Mouse (Mus musculus) telencephalon, adult 2 months (tissue): ENCODE measurements at regions not wholly inside any gene's neighbourhood (a gene's known extent, or its start where the extent isn't known, plus 50 kb on each side); places are given as distances from the start of the nearest gene placed in this dataset.

ENCODE experiments used
- DNase-seq: peaks from one replicate; pipeline ENCODE4 v3.0.0-alpha.2; 2011; ENCODE audit warnings: low read depth, low spot score

GRCm38 (mm10) chr4:55941423-55941822 lies 409.2 kb upstream of the Klf4 start:
- peak; percentile 9 for DNase-seq

GRCm38 (mm10) chr4:55938383-55938782 lies 406.1 kb upstream of the Klf4 start:
- no peak for DNase-seq

- DNase-seq = no peak
These were observed 405.6 kb upstream of the Klf4 start for GRCm38 (mm10) chr4:55937833-55938232.

GRCm38 (mm10) chr4:55929141-55929782 lies 397.0 kb upstream of the Klf4 start:
- DNase-seq = peak; percentile 6

- peak; percentile 17 for DNase-seq
These were observed 396.4 kb upstream of the Klf4 start for GRCm38 (mm10) chr4:55928670-55929069.

GRCm38 (mm10) chr4:55928196-55928595 lies 395.9 kb upstream of the Klf4 start:
- no peak for DNase-seq

- DNase-seq = no peak
These were observed 395.1 kb upstream of the Klf4 start for GRCm38 (mm10) chr4:55927391-55927790.

GRCm38 (mm10) chr4:55924974-55925373 lies 392.7 kb upstream of the Klf4 start:
- no peak for DNase-seq

GRCm38 (mm10) chr4:55921217-55921616 lies 389.0 kb upstream of the Klf4 start:
- DNase-seq = no peak

- DNase-seq = no peak
These were observed 362.0 kb upstream of the Klf4 start for GRCm38 (mm10) chr4:55894116-55894885.

GRCm38 (mm10) chr4:55891656-55892055 lies 359.4 kb upstream of the Klf4 start:
- DNase-seq = no peak

GRCm38 (mm10) chr4:55887581-55887980 lies 355.3 kb upstream of the Klf4 start:
- DNase-seq = no peak

- no peak for DNase-seq
These were observed 350.3 kb upstream of the Klf4 start for GRCm38 (mm10) chr4:55882541-55882940.

- no peak for DNase-seq
These were observed 343.0 kb upstream of the Klf4 start for GRCm38 (mm10) chr4:55875304-55875703.

- DNase-seq = no peak
These were observed 342.6 kb upstream of the Klf4 start for GRCm38 (mm10) chr4:55874875-55875274.

- DNase-seq = peak; percentile 56
These were observed 342.0 kb upstream of the Klf4 start for GRCm38 (mm10) chr4:55874276-55874675.

- no peak for DNase-seq
These were observed 327.8 kb upstream of the Klf4 start for GRCm38 (mm10) chr4:55860055-55860454.

- DNase-seq = no peak
These were observed 327.0 kb upstream of the Klf4 start for GRCm38 (mm10) chr4:55859211-55859761.

- no peak for DNase-seq
These were observed 319.2 kb upstream of the Klf4 start for GRCm38 (mm10) chr4:55851430-55851829.

GRCm38 (mm10) chr4:55851027-55851426 lies 318.8 kb upstream of the Klf4 start:
- no peak for DNase-seq

- DNase-seq = no peak
These were observed 311.6 kb upstream of the Klf4 start for GRCm38 (mm10) chr4:55843727-55844401.

GRCm38 (mm10) chr4:55838568-55838967 lies 306.3 kb upstream of the Klf4 start:
- DNase-seq = no peak
